Mouse (Mus musculus): ENCODE data around the gene Thap12. TPM values are rescaled to one million over a fixed set of nuclear protein-coding genes. Genes with fewer than 3 reads are reported as not detected.

Gene Thap12
- polyA plus RNA-seq, 1 experiment from 2014 or later, result 57.3 TPM

- H3K27me3 ChIP-seq, result no peaks in the 10 kb centered on the region
- H3K9ac ChIP-seq, result peak overlapping the region; percentile 63
- no peaks in the 10 kb centered on the region for H3K9me3 ChIP-seq
- H3K4me3 ChIP-seq, result peak overlapping the region; percentile 99
- 22% methylated on average over 7 of the region's 7 CpGs for WGBS
- no peaks in the 10 kb centered on the region for H3K36me3 ChIP-seq
- ATAC-seq (ENCODE audit: borderline replicate concordance, extremely low read depth, low FRiP score, low TSS enrichment), result no peak
- H3K27ac ChIP-seq, result 0 out of 2 replicates have a peak overlapping the region, but pooled peaks have one; percentile 81
- H3K4me2 ChIP-seq, result peak overlapping the region; percentile 66
- H3K4me1 ChIP-seq, result peaks cover 29% of the 10 kb centered on the region
Measured at GRCm38 (mm10) chr7:98701771-98702170, 1.1 kb upstream of the Thap12 start.

GRCm38 (mm10) chr7:98703365-98703881 is 520 bp downstream of the Thap12 start:
- Histone ChIP-seq H3K4me2 (peak overlapping the region; percentile 71), H3K27ac (peak overlapping the region; percentile 87), H3K36me3 (no peaks in the 10 kb centered on the region), H3K4me1 (peaks cover 29% of the 10 kb centered on the region), H3K4me3 (peak overlapping the region; percentile 99), H3K27me3 (no peaks in the 10 kb centered on the region), H3K9me3 (no peaks in the 10 kb centered on the region), H3K9ac (peak overlapping the region; percentile 97)
- under 1% methylated on average over 34 of the region's 38 CpGs for WGBS
- peak; percentile 4; the same call in 1 of the 2 replicates for ATAC-seq (ENCODE audit: borderline replicate concordance, extremely low read depth, low FRiP score, low TSS enrichment)

- 43% methylated on average over 5 of the region's 5 CpGs for WGBS
- peaks cover 29% of the 10 kb centered on the region for H3K4me1 ChIP-seq
- no peaks in the 10 kb centered on the region for H3K9me3 ChIP-seq
- no peak for ATAC-seq (ENCODE audit: borderline replicate concordance, extremely low read depth, low FRiP score, low TSS enrichment)
- H3K36me3 ChIP-seq, result no peaks in the 10 kb centered on the region
- peak overlapping the region; percentile 97 for H3K9ac ChIP-seq
- no peak overlapping the region for H3K27ac ChIP-seq
- peak overlapping the region; percentile 99 for H3K4me3 ChIP-seq
- no peaks in the 10 kb centered on the region for H3K27me3 ChIP-seq
- peak overlapping the region; percentile 71 for H3K4me2 ChIP-seq
Measured at GRCm38 (mm10) chr7:98704276-98704675, 1.4 kb downstream of the Thap12 start.

GRCm38 (mm10) chr7:98713661-98714060 is 10.8 kb downstream of the Thap12 start:
- Histone ChIP-seq H3K4me2 (no peak overlapping the region), H3K27me3 (no peaks in the 10 kb centered on the region), H3K27ac (no peak overlapping the region), H3K36me3 (peaks cover 68% of the 10 kb centered on the region), H3K9ac (no peak overlapping the region), H3K4me1 (0 out of 2 replicates have a peak, but pooled peaks cover 4% of the 10 kb centered on the region), H3K4me3 (no peak overlapping the region), H3K9me3 (no peaks in the 10 kb centered on the region)
- WGBS, result 87% methylated on average over 3 of the region's 3 CpGs
- ATAC-seq (ENCODE audit: borderline replicate concordance, extremely low read depth, low FRiP score, low TSS enrichment), result no peak

GRCm38 (mm10) chr7:98717438-98717837 is 14.5 kb downstream of the Thap12 start:
- Histone ChIP-seq H3K36me3 (peaks cover 56% of the 10 kb centered on the region), H3K27ac (no peak overlapping the region), H3K4me1 (no peaks in the 10 kb centered on the region; the same call in 1 of the 2 replicates), H3K27me3 (no peaks in the 10 kb centered on the region), H3K4me2 (no peak overlapping the region), H3K4me3 (no peak overlapping the region), H3K9me3 (no peaks in the 10 kb centered on the region), H3K9ac (no peak overlapping the region)
- WGBS, result 68% methylated on average over 3 of the region's 3 CpGs
- ATAC-seq (ENCODE audit: borderline replicate concordance, extremely low read depth, low FRiP score, low TSS enrichment), result no peak

- Histone ChIP-seq H3K27ac (no peak overlapping the region), H3K4me2 (no peak overlapping the region), H3K9me3 (no peaks in the 10 kb centered on the region), H3K9ac (no peak overlapping the region), H3K36me3 (peaks cover 35% of the 10 kb centered on the region), H3K4me3 (no peak overlapping the region), H3K27me3 (no peaks in the 10 kb centered on the region), H3K4me1 (no peaks in the 10 kb centered on the region; the same call in 1 of the 2 replicates)
- ATAC-seq (ENCODE audit: borderline replicate concordance, extremely low read depth, low FRiP score, low TSS enrichment), result no peak
- 81% methylated on average over 3 of the region's 3 CpGs for WGBS
Measured at GRCm38 (mm10) chr7:98719761-98720160, 16.9 kb downstream of the Thap12 start.

- Histone ChIP-seq H3K27ac (no peak overlapping the region), H3K36me3 (peaks cover 25% of the 10 kb centered on the region), H3K4me2 (no peak overlapping the region), H3K9ac (no peak overlapping the region), H3K9me3 (no peaks in the 10 kb centered on the region), H3K4me3 (no peak overlapping the region), H3K4me1 (no peaks in the 10 kb centered on the region; the same call in 1 of the 2 replicates), H3K27me3 (no peaks in the 10 kb centered on the region)
- 49% methylated on average over 3 of the region's 3 CpGs for WGBS
- ATAC-seq (ENCODE audit: borderline replicate concordance, extremely low read depth, low FRiP score, low TSS enrichment), result no peak
Measured at GRCm38 (mm10) chr7:98720731-98721130, 17.8 kb downstream of the Thap12 start.

GRCm38 (mm10) chr7:98721172-98721571 is 18.3 kb downstream of the Thap12 start:
- Histone ChIP-seq H3K4me3 (no peak overlapping the region), H3K4me2 (no peak overlapping the region), H3K9ac (no peak overlapping the region), H3K27me3 (peaks cover under 1% of the 10 kb centered on the region; the same call in 1 of the 2 replicates), H3K36me3 (peaks cover 21% of the 10 kb centered on the region), H3K9me3 (no peaks in the 10 kb centered on the region), H3K4me1 (no peaks in the 10 kb centered on the region; the same call in 1 of the 2 replicates), H3K27ac (no peak overlapping the region)
- no peak for ATAC-seq (ENCODE audit: borderline replicate concordance, extremely low read depth, low FRiP score, low TSS enrichment)
- WGBS, result 55% methylated on average over 5 of the region's 5 CpGs

- Histone ChIP-seq H3K4me2 (no peak overlapping the region), H3K36me3 (peaks cover 16% of the 10 kb centered on the region), H3K9ac (no peak overlapping the region), H3K27ac (no peak overlapping the region), H3K4me1 (no peaks in the 10 kb centered on the region; the same call in 1 of the 2 replicates), H3K9me3 (no peaks in the 10 kb centered on the region), H3K4me3 (no peak overlapping the region), H3K27me3 (peaks cover 5% of the 10 kb centered on the region; the same call in 1 of the 2 replicates)
- no peak for ATAC-seq (ENCODE audit: borderline replicate concordance, extremely low read depth, low FRiP score, low TSS enrichment)
- WGBS, result 57% methylated on average over 6 of the region's 6 CpGs
Measured at GRCm38 (mm10) chr7:98721623-98722022, 18.7 kb downstream of the Thap12 start.

- no peak for ATAC-seq (ENCODE audit: borderline replicate concordance, extremely low read depth, low FRiP score, low TSS enrichment)
- H3K9me3 ChIP-seq, result no peaks in the 10 kb centered on the region
- H3K9ac ChIP-seq, result no peak overlapping the region
- H3K4me2 ChIP-seq, result no peak overlapping the region
- WGBS, result 71% methylated on average over 6 of the region's 6 CpGs
- H3K4me3 ChIP-seq, result no peak overlapping the region
- H3K36me3 ChIP-seq, result no peaks in the 10 kb centered on the region
- 0 out of 2 replicates have a peak, but pooled peaks cover 4% of the 10 kb centered on the region for H3K4me1 ChIP-seq
- peaks cover 18% of the 10 kb centered on the region; the same call in 1 of the 2 replicates for H3K27me3 ChIP-seq
- no peak overlapping the region for H3K27ac ChIP-seq
Measured at GRCm38 (mm10) chr7:98725686-98726195, 22.8 kb downstream of the Thap12 start.

GRCm38 (mm10) chr7:98727986-98728385 is 25.1 kb downstream of the Thap12 start:
- ATAC-seq (ENCODE audit: borderline replicate concordance, extremely low read depth, low FRiP score, low TSS enrichment), result no peak
- 51% methylated on average over 1 of the region's 1 CpGs for WGBS
- Histone ChIP-seq H3K4me3 (no peak overlapping the region), H3K9ac (no peak overlapping the region), H3K36me3 (no peaks in the 10 kb centered on the region), H3K27ac (no peak overlapping the region), H3K4me2 (no peak overlapping the region), H3K9me3 (no peaks in the 10 kb centered on the region), H3K4me1 (0 out of 2 replicates have a peak, but pooled peaks cover 4% of the 10 kb centered on the region), H3K27me3 (peaks cover 18% of the 10 kb centered on the region; the same call in 1 of the 2 replicates)

- H3K4me2 ChIP-seq, result no peak overlapping the region
- H3K27me3 ChIP-seq, result peaks cover 18% of the 10 kb centered on the region; the same call in 1 of the 2 replicates
- no peak overlapping the region for H3K9ac ChIP-seq
- no peaks in the 10 kb centered on the region for H3K36me3 ChIP-seq
- H3K4me1 ChIP-seq, result 0 out of 2 replicates have a peak, but pooled peaks cover 4% of the 10 kb centered on the region
- 51% methylated on average over 3 of the region's 3 CpGs for WGBS
- no peak overlapping the region for H3K4me3 ChIP-seq
- no peak overlapping the region for H3K27ac ChIP-seq
- ATAC-seq (ENCODE audit: borderline replicate concordance, extremely low read depth, low FRiP score, low TSS enrichment), result no peak; the same call in 1 of the 2 replicates
- H3K9me3 ChIP-seq, result no peaks in the 10 kb centered on the region
Measured at GRCm38 (mm10) chr7:98728499-98728898, 25.6 kb downstream of the Thap12 start.

All from lung, embryonic 15.5 days (tissue).